8 mouse cellular contexts compared by ENCODE assay signal in the genomic region with DNA sequence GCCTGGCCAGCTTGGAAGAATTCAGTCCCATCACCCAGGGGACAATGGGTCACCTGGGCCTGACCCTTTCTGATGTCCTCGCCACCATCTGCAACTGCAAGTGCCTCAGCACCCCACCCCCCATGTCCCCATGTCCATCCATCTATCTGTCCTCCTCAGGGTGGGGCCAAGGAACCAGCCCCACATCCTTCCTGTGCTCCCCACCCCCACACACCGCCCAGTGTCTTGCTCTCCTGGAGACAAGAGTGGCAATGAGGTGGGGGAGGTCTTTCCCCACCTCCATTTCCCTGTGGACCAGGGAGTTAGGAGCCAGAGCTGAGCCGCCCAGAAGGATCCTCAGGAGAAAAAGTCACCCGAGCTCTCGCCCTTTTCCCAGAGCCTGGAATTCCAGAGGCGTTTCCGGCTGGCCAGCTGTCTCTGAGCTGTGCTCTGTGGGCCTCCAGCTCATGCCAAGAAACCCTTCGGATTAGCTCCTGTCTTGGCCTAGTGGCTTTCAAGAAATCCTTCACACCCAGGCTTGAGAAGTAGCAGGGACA. TPM values are rescaled to one million over a fixed set of nuclear protein-coding genes. Genes with fewer than 3 reads are reported as not detected.
DNase-seq lines count a peak whose midpoint lies in the region; ATAC-seq and TF ChIP-seq lines count a peak whose summit lies in the region.

No protein-coding gene starts in this region.

- no peaks in the 10 kb centered on the region for H3K79me2 ChIP-seq in liver, adult 2 months (ENCODE audit: control insufficient read depth, insufficient read depth, low read length)

- H3K36me3 ChIP-seq in liver, adult 2 months (ENCODE audit: control insufficient read depth, insufficient read depth, low read length) = no peaks in the 10 kb centered on the region
- H3K36me3 ChIP-seq in kidney, adult 2 months (ENCODE audit: control insufficient read depth, insufficient read depth, low read length) = no peaks in the 10 kb centered on the region
- H3K36me3 ChIP-seq in lung, embryonic 15.5 days = no peaks in the 10 kb centered on the region

- peak overlapping the region; percentile 59 for H3K27ac ChIP-seq in liver, adult 2 months (replicated peaks; ENCODE audit: insufficient read depth, low read depth, low read length)
- H3K27ac ChIP-seq in kidney, adult 2 months (ENCODE audit: insufficient read depth, low read depth, low read length) = peak overlapping the region; percentile 93
- H3K27ac ChIP-seq in lung, embryonic 15.5 days = peak overlapping the region; percentile 93
- H3K27ac ChIP-seq in cerebellum, adult 2 months (ENCODE audit: insufficient read depth, low read length) = no peak overlapping the region

- ATAC-seq in lung, embryonic 15.5 days (ENCODE audit: borderline replicate concordance, extremely low read depth, low FRiP score, low TSS enrichment) = peak; percentile 7; the same call in 1 of the 2 replicates

- no peak for TF ChIP-seq CTCF in liver, adult 2 months (IDR thresholded peaks at IDR 0.05; ENCODE audit: low read depth, low read length)
- TF ChIP-seq CTCF in kidney, adult 2 months (conservative IDR thresholded peaks at IDR 0.05; ENCODE audit: insufficient read depth, insufficient read length, low read depth, low read length) = no peak
- TF ChIP-seq CTCF in cerebellum, adult 2 months (IDR thresholded peaks at IDR 0.05; ENCODE audit: borderline replicate concordance, insufficient read depth, low read depth, low read length) = no peak

- no peak overlapping the region for H3K4me3 ChIP-seq in liver, adult 2 months (ENCODE audit: insufficient read depth, low read depth, low read length)
- no peak overlapping the region for H3K4me3 ChIP-seq in kidney, adult 2 months (ENCODE audit: insufficient read depth, low read depth, low read length)
- H3K4me3 ChIP-seq in lung, embryonic 15.5 days = no peak overlapping the region
- H3K4me3 ChIP-seq in cerebellum, adult 2 months (replicated peaks; ENCODE audit: insufficient read depth, low read depth, low read length) = no peak overlapping the region

- no peaks in the 10 kb centered on the region for H3K27me3 ChIP-seq in liver, adult 2 months (ENCODE audit: control insufficient read depth, insufficient read depth, low read length)
- H3K27me3 ChIP-seq in kidney, adult 2 months (replicated peaks; ENCODE audit: control insufficient read depth, insufficient read depth, low read length) = no peaks in the 10 kb centered on the region
- H3K27me3 ChIP-seq in lung, embryonic 15.5 days = no peaks in the 10 kb centered on the region
- no peaks in the 10 kb centered on the region for H3K27me3 ChIP-seq in cerebellum, adult 2 months (ENCODE audit: control insufficient read depth, insufficient read depth, low read length)

- H3K4me1 ChIP-seq in liver, adult 2 months (ENCODE audit: control insufficient read depth, insufficient read depth, low read length) = peaks cover 41% of the 10 kb centered on the region
- H3K4me1 ChIP-seq in kidney, adult 2 months (ENCODE audit: control insufficient read depth, insufficient read depth, low read length) = peaks cover 21% of the 10 kb centered on the region
- H3K4me1 ChIP-seq in lung, embryonic 15.5 days = peaks cover 82% of the 10 kb centered on the region
- peaks cover 14% of the 10 kb centered on the region for H3K4me1 ChIP-seq in cerebellum, adult 2 months (ENCODE audit: control insufficient read depth, insufficient read depth, low read length)

- WGBS in liver, adult 2 months = 76% methylated on average over 8 of the region's 8 CpGs
- 68% methylated on average over 8 of the region's 8 CpGs for WGBS in kidney, adult 2 months
- WGBS in lung, embryonic 15.5 days = 10% methylated on average over 8 of the region's 8 CpGs
- WGBS in cerebellum, adult 2 months = 64% methylated on average over 8 of the region's 8 CpGs

- no peak for TF ChIP-seq POLR2A in liver, adult 2 months (IDR thresholded peaks at IDR 0.05; ENCODE audit: extremely low read depth, insufficient read depth, low read length)
- TF ChIP-seq POLR2A in kidney, adult 2 months (IDR thresholded peaks at IDR 0.05; ENCODE audit: low read depth, low read length) = no peak
- TF ChIP-seq POLR2A in cerebellum, adult 2 months (IDR thresholded peaks at IDR 0.05; ENCODE audit: borderline replicate concordance, insufficient read depth, low read length) = no peak

- no peak for DNase-seq in liver, adult 2 months (ENCODE audit: extremely low read depth, low read depth, low spot score)
- no peak for DNase-seq in liver
- peak; percentile 85 to 91 for DNase-seq in heart, adult 9 months (ENCODE audit: low spot score in 2 of 2)
- DNase-seq in kidney, adult 2 months = peak; percentile 93
- no peak for DNase-seq in spleen, postnatal 10 days (ENCODE audit: low spot score in 2 of 2)
- no peak for DNase-seq in cerebellum, adult 2 months
- no peak for DNase-seq in ovary, postnatal 10 days (ENCODE audit: low spot score)

- H3K9me3 ChIP-seq in lung, embryonic 15.5 days = no peaks in the 10 kb centered on the region

- H3K4me2 ChIP-seq in lung, embryonic 15.5 days = peak overlapping the region; percentile 19; the same call in 1 of the 2 replicates

- H3K9ac ChIP-seq in liver, adult 2 months (ENCODE audit: low read depth, low read length) = no peak overlapping the region
- peak overlapping the region; percentile 11; the same call in 1 of the 2 replicates for H3K9ac ChIP-seq in lung, embryonic 15.5 days

RNA-seq across cellular contexts. Expression of a gene that starts 6.3 kb away (rescaled TPM):
- 6.5 and 8.5 TPM in 2 replicates for total RNA-seq in liver, adult 2 months (2014; rRNA removed)
- polyA plus RNA-seq in liver, adult 2 months (2012; rRNA removed) = 39.7 and 42.7 TPM in 2 replicates
- 59.2 and 66.7 TPM in 2 replicates for polyA plus RNA-seq in kidney, adult 2 months (2012; rRNA removed)
- 105 and 109 TPM in 2 replicates for polyA plus RNA-seq in lung, embryonic 15.5 days (2015; fragmentation: Nextera tagmentation; extraction: Ambion mirVana)
- polyA plus RNA-seq in cerebellum, adult 2 months (2012; rRNA removed) = 73.2 and 77.3 TPM in 2 replicates

RNA-seq across cellular contexts. Expression of a gene that starts 19.2 kb away (rescaled TPM):
- total RNA-seq in liver, adult 2 months (2014; rRNA removed) = 0.55 TPM in 1 of 2 replicates, not detected in the other
- 0.57 TPM in 1 of 2 replicates, not detected in the other for polyA plus RNA-seq in liver, adult 2 months (2012; rRNA removed)
- polyA plus RNA-seq in kidney, adult 2 months (2012; rRNA removed) = 0.24 and 0.25 TPM in 2 replicates
- 0.69 and 0.72 TPM in 2 replicates for polyA plus RNA-seq in lung, embryonic 15.5 days (2015; fragmentation: Nextera tagmentation; extraction: Ambion mirVana)
- 0.87 and 1.2 TPM in 2 replicates for polyA plus RNA-seq in cerebellum, adult 2 months (2012; rRNA removed)

RNA-seq across cellular contexts. Expression of a gene that starts 33.3 kb away (rescaled TPM):
- 2.7 and 4.3 TPM in 2 replicates for total RNA-seq in liver, adult 2 months (2014; rRNA removed)
- polyA plus RNA-seq in liver, adult 2 months (2012; rRNA removed) = 15.0 and 18.7 TPM in 2 replicates
- 80.4 and 93.7 TPM in 2 replicates for polyA plus RNA-seq in kidney, adult 2 months (2012; rRNA removed)
- 7.1 and 7.6 TPM in 2 replicates for polyA plus RNA-seq in lung, embryonic 15.5 days (2015; fragmentation: Nextera tagmentation; extraction: Ambion mirVana)
- polyA plus RNA-seq in cerebellum, adult 2 months (2012; rRNA removed) = 7.1 and 8.2 TPM in 2 replicates

RNA-seq across cellular contexts. Expression of a gene that starts 40.8 kb away (rescaled TPM):
- total RNA-seq in liver, adult 2 months (2014; rRNA removed) = 4.4 and 6.4 TPM in 2 replicates
- polyA plus RNA-seq in liver, adult 2 months (2012; rRNA removed) = 34.9 and 42.7 TPM in 2 replicates
- 56.5 and 68.1 TPM in 2 replicates for polyA plus RNA-seq in kidney, adult 2 months (2012; rRNA removed)
- 54.0 and 56.2 TPM in 2 replicates for polyA plus RNA-seq in lung, embryonic 15.5 days (2015; fragmentation: Nextera tagmentation; extraction: Ambion mirVana)
- polyA plus RNA-seq in cerebellum, adult 2 months (2012; rRNA removed) = 80.8 and 82.5 TPM in 2 replicates

Comparison
In these comparisons a context has a peak if more than half of its experiments do, and no peak if none do; other contexts are left out.
1. DNase-seq: peak in heart, adult 9 months (2 of 2) and kidney, adult 2 months (single experiment); none in liver, adult 2 months (single experiment), liver (single experiment), spleen, postnatal 10 days (0 of 2), cerebellum, adult 2 months (0 of 2) and ovary, postnatal 10 days (single experiment).